Mouse (Mus musculus): ENCODE measurements around the gene Cdkn3.

GRCm38 (mm10) chr14:46734262-46734661 lies 26.1 kb upstream of the Cdkn3 start:
- TF ChIP-seq EP300 (optimal IDR thresholded peaks at IDR 0.05) (no peak), CTCF (IDR thresholded peaks at IDR 0.05; ENCODE audit: low read depth) (no peak)
